Mouse (Mus musculus): ENCODE data around the gene Gaa.
"Not testable (repeated sequence)": the region's sequence is repeated elsewhere in the genome, so short reads cannot be mapped to it uniquely, and the experiment has no call there.

The Gaa gene

GRCm38 (mm10) chr11:119267768-119268556 is at the start of gene Gaa:
Gaa (plus strand) TSS chr11:119267887.
- peak; percentile 93 for DNase-seq (ENCODE audit: low read depth, low spot score)

GRCm38 (mm10) chr11:119219816-119220465 is 47.7 kb upstream of the Gaa start:
- DNase-seq (ENCODE audit: low read depth, low spot score): no peak

- DNase-seq (ENCODE audit: low read depth, low spot score): no peak
Observed at GRCm38 (mm10) chr11:119221812-119222510, 45.7 kb upstream of the Gaa start.

- no peak for DNase-seq (ENCODE audit: low read depth, low spot score)
Observed at GRCm38 (mm10) chr11:119223124-119223890, 44.4 kb upstream of the Gaa start.

GRCm38 (mm10) chr11:119224926-119225325 is 42.8 kb upstream of the Gaa start:
- no peak for DNase-seq (ENCODE audit: low read depth, low spot score)

- DNase-seq (ENCODE audit: low read depth, low spot score): no peak
Observed at GRCm38 (mm10) chr11:119225634-119226033, 42.1 kb upstream of the Gaa start.

- no peak for DNase-seq (ENCODE audit: low read depth, low spot score)
Observed at GRCm38 (mm10) chr11:119227591-119227990, 40.1 kb upstream of the Gaa start.

- DNase-seq (ENCODE audit: low read depth, low spot score): no peak
Observed at GRCm38 (mm10) chr11:119228091-119228781, 39.5 kb upstream of the Gaa start, which contains the start of the genes Tbc1d16 and Ccdc40. Tbc1d16 (minus strand) TSS chr11:119228499. Ccdc40 (plus strand) TSS chr11:119228572.

- DNase-seq (ENCODE audit: low read depth, low spot score): no peak
Observed at GRCm38 (mm10) chr11:119228846-119229626, 38.7 kb upstream of the Gaa start.

- no peak for DNase-seq (ENCODE audit: low read depth, low spot score)
Observed at GRCm38 (mm10) chr11:119234770-119235169, 32.9 kb upstream of the Gaa start.

GRCm38 (mm10) chr11:119235596-119235995 is 32.1 kb upstream of the Gaa start:
- DNase-seq (ENCODE audit: low read depth, low spot score): no peak

GRCm38 (mm10) chr11:119236354-119236753 is 31.3 kb upstream of the Gaa start:
- no peak for DNase-seq (ENCODE audit: low read depth, low spot score)

GRCm38 (mm10) chr11:119237007-119237406 is 30.7 kb upstream of the Gaa start:
- no peak for DNase-seq (ENCODE audit: low read depth, low spot score)

- no peak for DNase-seq (ENCODE audit: low read depth, low spot score)
Observed at GRCm38 (mm10) chr11:119237568-119238304, 30.0 kb upstream of the Gaa start.

- DNase-seq (ENCODE audit: low read depth, low spot score): no peak
Observed at GRCm38 (mm10) chr11:119238305-119238721, 29.4 kb upstream of the Gaa start.

- DNase-seq (ENCODE audit: low read depth, low spot score): no peak
Observed at GRCm38 (mm10) chr11:119239480-119239879, 28.2 kb upstream of the Gaa start.

- DNase-seq (ENCODE audit: low read depth, low spot score): not testable (repeated sequence)
Observed at GRCm38 (mm10) chr11:119245543-119245942, 22.1 kb upstream of the Gaa start.

GRCm38 (mm10) chr11:119249011-119249410 is 18.7 kb upstream of the Gaa start:
- peak; percentile 56 for DNase-seq (ENCODE audit: low read depth, low spot score)

GRCm38 (mm10) chr11:119250998-119251397 is 16.7 kb upstream of the Gaa start:
- no peak for DNase-seq (ENCODE audit: low read depth, low spot score)

All from retina, adult 2 months (tissue).